Mouse (Mus musculus) bone marrow, adult 2 months (tissue): ENCODE results near the gene Dpy19l3.

ENCODE experiments used
- CTCF ChIP-seq: fragments of 200-500 bp; IDR thresholded peaks from 2 replicates; pipeline ENCODE4 v1.5.1; 2011; ENCODE audit warnings: low read length, control low read depth; ENCODE audit not compliant: control insufficient read depth, insufficient read depth
- POLR2A ChIP-seq: fragments of 200-500 bp; IDR thresholded peaks from 2 replicates; pipeline ENCODE4 v1.6.1; 2011; ENCODE audit warnings: low read depth, mild to moderate bottlenecking, control low read depth, low read length, borderline replicate concordance; ENCODE audit not compliant: control insufficient read depth

DNA sequence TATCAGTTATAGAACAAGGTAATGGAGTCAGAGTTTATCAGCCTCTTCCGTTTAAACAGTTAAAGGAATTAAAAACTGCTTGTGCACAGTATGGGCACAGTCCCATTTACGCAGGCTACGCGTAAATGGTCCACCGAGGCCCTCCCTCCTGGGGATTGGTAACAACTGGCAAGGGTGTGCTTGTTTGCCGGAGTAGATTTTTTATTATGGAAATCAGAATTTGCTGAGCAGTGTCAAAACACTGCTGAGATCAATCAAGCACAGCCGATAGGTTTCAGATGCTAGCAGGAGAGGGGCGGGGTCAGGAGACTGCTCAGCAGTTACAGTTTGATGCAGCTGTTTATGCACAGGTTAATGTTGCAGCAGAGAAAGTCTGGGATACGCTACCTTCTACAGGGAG, 66.0 kb downstream of the Dpy19l3 start:
- TF ChIP-seq POLR2A (no peak), CTCF (no peak)
